ENCODE assay signal across 8 mouse cellular contexts in genomic region chr19:46525691-46526631, GRCm38 (mm10). TPM values are rescaled to one million over a fixed set of nuclear protein-coding genes. Genes with fewer than 3 reads are reported as not detected.
DNase-seq lines count a peak whose midpoint lies in the region; ATAC-seq and TF ChIP-seq lines count a peak whose summit lies in the region.
"Had no signal": no experiment of that assay in that cellular context is flagged by ENCODE, and none has a peak within 500 bp of the region (broad histone marks: within the 10 kb centered on the region; RNA-seq: fewer than 3 reads in every experiment).

No protein-coding gene starts in this region.

- no peak overlapping the region for H3K4me3 ChIP-seq in layer of hippocampus, adult 2 months
- no peak overlapping the region for H3K4me3 ChIP-seq in embryonic facial prominence, embryonic 10.5 days
- no peak overlapping the region for H3K4me3 ChIP-seq in forebrain, embryonic 14.5 days (ENCODE audit: low read depth, low read length)

- H3K4me1 ChIP-seq in embryonic facial prominence, embryonic 10.5 days: peaks cover 98% of the 10 kb centered on the region
- H3K4me1 ChIP-seq in forebrain, embryonic 14.5 days (ENCODE audit: control insufficient read depth, insufficient read depth, low read length): peaks cover 77% of the 10 kb centered on the region

- no peaks in the 10 kb centered on the region for H3K36me3 ChIP-seq in embryonic facial prominence, embryonic 10.5 days (replicated peaks)
- H3K36me3 ChIP-seq in forebrain, embryonic 14.5 days (ENCODE audit: control insufficient read depth, insufficient read depth, low read length): no peaks in the 10 kb centered on the region

- 55% methylated on average over 10 of the region's 10 CpGs for WGBS in embryonic facial prominence, embryonic 10.5 days
- 44% methylated on average over 10 of the region's 10 CpGs for WGBS in forebrain, embryonic 14.5 days

- TF ChIP-seq CTCF in layer of hippocampus, adult 2 months (conservative IDR thresholded peaks at IDR 0.05): no peak

- H3K27me3 ChIP-seq in embryonic facial prominence, embryonic 10.5 days (replicated peaks; ENCODE audit: low read depth, poor library complexity, severe bottlenecking): no peaks in the 10 kb centered on the region; the same call in 1 of the 2 replicates
- no peaks in the 10 kb centered on the region for H3K27me3 ChIP-seq in forebrain, embryonic 14.5 days (replicated peaks; ENCODE audit: control insufficient read depth, insufficient read depth, low read length)
- H3K27me3 ChIP-seq: Patski had no signal

- no peaks in the 10 kb centered on the region for H3K9me3 ChIP-seq in embryonic facial prominence, embryonic 10.5 days
- no peaks in the 10 kb centered on the region for H3K9me3 ChIP-seq in forebrain, embryonic 14.5 days (replicated peaks; ENCODE audit: control insufficient read depth, low read length)

- H3K9ac ChIP-seq in forebrain, embryonic 14.5 days (ENCODE audit: low read length): 0 out of 2 replicates have a peak overlapping the region, but pooled peaks have one; percentile 13

- peak overlapping the region; percentile 81; the same call in 1 of the 2 replicates for H3K27ac ChIP-seq in layer of hippocampus, adult 2 months
- H3K27ac ChIP-seq in embryonic facial prominence, embryonic 10.5 days (replicated peaks): peak overlapping the region; percentile 65
- peak overlapping the region; percentile 70 for H3K27ac ChIP-seq in forebrain, embryonic 14.5 days (ENCODE audit: low read depth, low read length)

- peak; percentile 24; the same call in 1 of the 2 replicates for ATAC-seq in forebrain, embryonic 14.5 days
- ATAC-seq: Patski had no signal

- no peak overlapping the region for H3K4me2 ChIP-seq in forebrain, embryonic 14.5 days (ENCODE audit: low read length)

- DNase-seq in layer of hippocampus, adult 2 months (ENCODE audit: low spot score in 2 of 2): no peak
- DNase-seq in layer of hippocampus, postnatal 10 days (ENCODE audit: low spot score in 2 of 2): no peak
- DNase-seq in embryonic facial prominence, embryonic 10.5 days (ENCODE audit: low spot score): peak; percentile 47
- DNase-seq in forebrain, embryonic 14.5 days (ENCODE audit: low spot score): peak; percentile 79
- DNase-seq in kidney, postnatal 14 days: peak; percentile 72
- DNase-seq in testis, postnatal 14 days (ENCODE audit: low spot score): no peak
- no peak for DNase-seq in layer of hippocampus, postnatal 25 days (ENCODE audit: extremely low spot score in 1 of 2, low spot score in 1 of 2)

RNA-seq across cellular contexts. Expression of gene Trim8, which starts 24.5 kb away (rescaled TPM):
- 100 to 1,000 TPM in 1 of 2 experiments, 10 to 100 TPM in 1; 99.9 to 108 TPM for total RNA-seq in layer of hippocampus, adult 2 months (2021)
- total RNA-seq in layer of hippocampus, postnatal 10 days (2021): 100 to 1,000 TPM; 108 to 111 TPM
- polyA plus RNA-seq in embryonic facial prominence, embryonic 10.5 days (2016; fragmentation: Nextera tagmentation; extraction: Ambion mirVana): 19.5 and 20.9 TPM in 2 replicates
- 23.0 and 24.8 TPM in 2 replicates for polyA plus RNA-seq in forebrain, embryonic 14.5 days (2014; fragmentation: Nextera tagmentation; extraction: Ambion mirVana)
- 100 to 1,000 TPM; 105 to 109 TPM for total RNA-seq in layer of hippocampus, postnatal 25 days (2021)

RNA-seq across cellular contexts. Expression of gene Arl3, which starts 47.0 kb away (rescaled TPM):
- total RNA-seq in layer of hippocampus, adult 2 months (2021): 100 to 1,000 TPM; 122 to 129 TPM
- 100 to 1,000 TPM; 133 to 138 TPM for total RNA-seq in layer of hippocampus, postnatal 10 days (2021)
- polyA plus RNA-seq in embryonic facial prominence, embryonic 10.5 days (2016; fragmentation: Nextera tagmentation; extraction: Ambion mirVana): 196 and 200 TPM in 2 replicates
- polyA plus RNA-seq in forebrain, embryonic 14.5 days (2014; fragmentation: Nextera tagmentation; extraction: Ambion mirVana): 159 and 164 TPM in 2 replicates
- 100 to 1,000 TPM; 123 to 127 TPM for total RNA-seq in layer of hippocampus, postnatal 25 days (2021)

RNA-seq across cellular contexts. Expression of gene Sfxn2, which starts 47.2 kb away (rescaled TPM):
- total RNA-seq in layer of hippocampus, adult 2 months (2021): 1 to 10 TPM; 7.4 to 8.3 TPM
- 1 to 10 TPM; 8.5 to 9.9 TPM for total RNA-seq in layer of hippocampus, postnatal 10 days (2021)
- 21.0 and 22.6 TPM in 2 replicates for polyA plus RNA-seq in embryonic facial prominence, embryonic 10.5 days (2016; fragmentation: Nextera tagmentation; extraction: Ambion mirVana)
- 6.8 and 8.0 TPM in 2 replicates for polyA plus RNA-seq in forebrain, embryonic 14.5 days (2014; fragmentation: Nextera tagmentation; extraction: Ambion mirVana)
- total RNA-seq in layer of hippocampus, postnatal 25 days (2021): 1 to 10 TPM; 4.4 to 6.3 TPM

Comparison
In these comparisons a context has a peak if more than half of its experiments do, and no peak if none do; other contexts are left out.
1. DNase-seq: peak in embryonic facial prominence, embryonic 10.5 days (single experiment), forebrain, embryonic 14.5 days (single experiment) and kidney, postnatal 14 days (single experiment); none in layer of hippocampus, adult 2 months (0 of 2), layer of hippocampus, postnatal 10 days (0 of 2), testis, postnatal 14 days (single experiment) and layer of hippocampus, postnatal 25 days (0 of 2).
2. Peak in every context shown above with its lines, with median percentiles within 50 percentile points of each other: H3K27ac ChIP-seq.